Mouse (Mus musculus) brain, adult 2 months (tissue): Measurements from ENCODE around the gene 3110070M22Rik.
"Not testable (repeated sequence)": the region's sequence is repeated elsewhere in the genome, so short reads cannot be mapped to it uniquely, and the experiment has no call there.

Source experiments
- DNase-seq: peaks from one replicate; pipeline ENCODE4 v3.0.0; 2011; ENCODE audit warnings: low read depth, low spot score

The 3110070M22Rik gene

DNA sequence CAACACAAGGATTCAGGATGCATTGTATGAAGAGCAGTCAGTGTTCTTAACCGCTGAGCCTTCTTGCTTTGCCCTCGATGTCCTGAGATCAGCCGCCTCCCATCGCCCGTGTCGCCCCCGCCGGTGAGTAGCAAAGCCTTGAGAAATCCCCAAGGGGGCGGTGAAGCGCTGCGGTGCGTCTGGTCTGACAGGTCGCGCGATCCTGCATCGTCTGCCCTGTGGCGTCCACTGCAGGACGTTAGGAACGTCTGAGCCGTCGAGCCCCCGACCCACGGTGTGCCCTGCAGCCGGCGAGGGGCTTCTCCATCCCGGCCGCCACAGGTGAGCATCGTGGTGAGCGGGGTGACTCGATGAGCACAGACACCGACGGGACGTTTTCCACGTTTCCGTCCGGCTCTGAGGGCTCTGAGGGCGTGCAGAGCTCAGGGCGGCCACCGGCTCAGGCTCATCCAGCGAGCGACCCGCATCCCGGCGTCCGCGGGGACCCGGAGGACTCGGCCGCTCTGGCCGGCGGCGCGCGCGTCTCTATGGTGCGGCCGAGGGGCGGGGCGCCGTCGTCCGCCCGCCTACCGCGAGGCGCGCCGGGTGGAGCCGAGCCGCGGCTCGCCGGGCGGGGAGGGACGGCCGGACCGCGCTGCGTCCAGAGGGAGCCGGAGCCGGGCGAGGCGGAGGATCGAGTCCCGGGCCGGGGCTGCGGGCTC is at the start of gene 3110070M22Rik, which contains the start of gene Tmem267:
Gene 3110070M22Rik (minus strand): TSS at position 504 of the 701 bp plus-strand sequence.
Gene Tmem267 (plus strand): TSS at position 160 of the 701 bp plus-strand sequence.
- DNase-seq: peak; percentile 93

DNA sequence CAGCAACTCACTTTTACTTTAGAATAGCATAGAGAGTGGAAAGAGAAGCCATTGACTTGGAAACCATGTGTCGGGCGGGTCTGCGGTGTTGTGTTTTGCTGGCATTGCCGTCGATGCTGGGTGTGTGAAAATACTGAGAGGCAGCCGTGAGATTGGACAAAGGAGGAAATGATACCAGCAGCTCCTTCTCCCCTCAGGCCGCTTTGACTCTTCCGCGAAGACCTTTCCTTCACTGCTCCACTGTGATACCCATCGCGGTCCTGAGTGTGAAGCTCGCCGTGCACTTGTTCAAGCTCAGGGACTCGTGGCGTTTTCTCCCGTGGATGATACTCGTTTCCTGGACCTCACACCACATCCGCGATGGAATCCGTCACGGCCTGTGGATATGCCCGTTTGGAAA is 6.8 kb upstream of the 3110070M22Rik start:
- DNase-seq: not testable (repeated sequence)

DNA sequence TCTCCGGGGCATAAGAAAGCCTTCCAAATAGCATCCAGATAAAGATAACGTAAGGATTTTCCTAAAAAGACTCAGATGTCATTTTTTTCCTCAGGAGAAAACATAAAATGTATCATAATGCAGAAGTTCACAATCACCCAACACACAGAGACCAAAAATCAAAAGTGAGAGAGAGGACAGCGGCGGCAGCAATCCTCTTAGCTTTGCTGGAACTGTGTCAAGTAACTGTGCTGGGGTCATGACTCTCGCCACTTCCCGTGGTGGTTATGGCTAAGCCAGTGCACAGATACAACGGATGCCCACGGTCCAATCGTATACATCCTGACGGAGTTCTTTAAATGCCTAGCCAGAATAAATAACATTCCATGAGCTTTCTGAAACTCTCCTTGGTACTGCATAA is 3.9 kb upstream of the 3110070M22Rik start:
- not testable (repeated sequence) for DNase-seq

DNA sequence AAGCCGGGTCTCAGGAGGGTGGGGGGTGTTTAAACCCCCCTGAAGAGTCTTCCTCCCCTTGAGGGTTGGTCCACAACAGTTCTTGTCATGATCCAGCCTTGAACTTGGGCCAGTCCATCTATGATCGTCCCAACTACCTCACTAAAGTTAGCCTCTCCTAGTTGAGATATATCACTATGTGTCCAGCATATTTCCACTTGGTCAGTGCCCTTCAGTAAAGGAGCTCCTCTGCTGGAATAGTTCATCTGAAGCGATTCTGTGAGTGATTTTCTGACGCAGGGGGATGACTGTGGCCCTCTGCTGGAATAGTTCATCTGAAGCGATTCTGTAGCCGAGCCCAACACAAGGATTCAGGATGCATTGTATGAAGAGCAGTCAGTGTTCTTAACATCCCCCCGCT is 829 bp downstream of the 3110070M22Rik start:
- peak; percentile 20 for DNase-seq

DNA sequence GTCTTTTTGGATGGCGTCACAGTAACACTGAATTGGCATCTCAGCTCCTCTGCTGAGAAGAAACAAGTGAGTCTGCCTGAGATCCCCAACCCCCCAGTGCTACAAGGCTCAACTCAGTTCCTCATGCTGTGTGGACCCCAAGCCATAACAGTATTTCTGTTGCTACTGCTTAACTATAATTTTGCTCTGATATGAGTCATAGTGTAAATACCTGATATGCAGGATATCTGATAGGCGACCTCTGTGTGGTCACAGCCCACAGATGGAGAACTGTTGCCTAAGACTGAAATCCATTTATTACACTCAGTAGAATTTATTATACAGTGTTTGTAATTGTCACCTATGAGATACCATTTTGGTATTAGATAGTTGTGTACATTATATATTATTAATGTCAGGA is 10.4 kb downstream of the 3110070M22Rik start:
- no peak for DNase-seq

DNA sequence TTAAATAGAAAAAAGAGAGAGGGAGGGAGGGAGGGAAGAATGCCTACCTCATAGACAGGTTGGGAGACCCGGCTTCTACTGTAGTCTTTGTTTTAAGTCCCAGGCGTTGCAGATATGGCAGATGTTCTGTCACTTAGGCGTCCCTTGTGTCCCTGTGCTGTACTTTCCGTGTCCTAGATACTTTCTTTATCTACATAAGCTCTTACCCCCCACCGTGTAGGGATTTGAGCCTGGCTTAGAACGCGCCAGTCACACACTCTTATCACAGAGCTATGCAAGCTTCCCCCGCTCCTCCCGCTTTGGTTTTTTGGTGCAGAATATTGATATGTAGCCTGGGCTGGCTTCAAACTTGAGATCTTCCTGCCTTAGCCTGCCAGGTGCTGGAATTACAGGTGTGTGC is 11.6 kb downstream of the 3110070M22Rik start:
- no peak for DNase-seq

DNA sequence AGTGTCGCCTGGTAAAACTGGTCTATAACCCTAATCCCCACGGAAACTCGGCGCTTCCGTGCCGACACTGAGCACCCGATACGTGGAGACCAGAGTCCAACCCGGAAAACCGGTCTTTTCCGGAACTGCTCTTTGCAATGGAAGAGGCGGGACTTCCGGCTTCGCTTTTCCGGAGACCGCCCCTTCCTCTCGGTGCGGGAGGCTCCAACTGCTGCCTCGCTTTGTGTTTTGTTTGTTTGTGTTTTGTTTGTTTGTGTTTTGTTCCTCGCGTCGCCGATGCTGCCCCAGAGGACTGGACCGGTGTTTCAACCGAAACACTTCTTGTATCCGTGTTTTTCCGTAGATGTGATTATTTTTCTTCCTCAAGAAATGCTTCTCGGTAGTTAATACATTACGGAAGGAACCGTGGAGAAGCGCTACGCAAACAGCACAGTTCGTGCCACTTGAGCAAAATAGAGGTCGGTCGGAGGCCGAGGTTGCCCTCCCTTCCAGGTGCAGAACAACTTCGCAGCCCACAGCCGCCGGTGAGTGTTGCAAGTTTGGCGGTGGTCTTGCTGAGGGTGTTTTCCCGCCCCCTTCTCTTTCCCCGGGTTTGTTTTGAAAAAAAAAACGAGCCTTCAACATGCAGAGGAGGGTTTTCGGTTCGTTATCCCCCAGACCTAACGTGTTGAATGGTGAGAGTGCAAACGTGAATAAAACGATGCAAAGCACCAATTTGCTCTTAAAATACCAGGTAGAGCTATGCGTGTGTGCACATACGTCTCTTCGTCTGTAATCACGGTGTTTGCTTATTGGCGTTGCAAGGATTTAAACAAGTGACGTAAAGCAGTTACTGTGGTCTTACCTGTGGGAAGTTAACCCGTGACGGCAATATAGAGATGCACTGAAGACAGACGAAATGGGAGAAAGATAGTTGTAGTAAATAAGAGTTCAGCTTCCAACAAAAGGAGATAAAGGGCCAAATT is 25.3 kb downstream of the 3110070M22Rik start, which contains the start of gene 4833420G17Rik:
Gene 4833420G17Rik (plus strand): TSS at position 173 of the 965 bp plus-strand sequence.
- DNase-seq: peak; percentile 96

DNA sequence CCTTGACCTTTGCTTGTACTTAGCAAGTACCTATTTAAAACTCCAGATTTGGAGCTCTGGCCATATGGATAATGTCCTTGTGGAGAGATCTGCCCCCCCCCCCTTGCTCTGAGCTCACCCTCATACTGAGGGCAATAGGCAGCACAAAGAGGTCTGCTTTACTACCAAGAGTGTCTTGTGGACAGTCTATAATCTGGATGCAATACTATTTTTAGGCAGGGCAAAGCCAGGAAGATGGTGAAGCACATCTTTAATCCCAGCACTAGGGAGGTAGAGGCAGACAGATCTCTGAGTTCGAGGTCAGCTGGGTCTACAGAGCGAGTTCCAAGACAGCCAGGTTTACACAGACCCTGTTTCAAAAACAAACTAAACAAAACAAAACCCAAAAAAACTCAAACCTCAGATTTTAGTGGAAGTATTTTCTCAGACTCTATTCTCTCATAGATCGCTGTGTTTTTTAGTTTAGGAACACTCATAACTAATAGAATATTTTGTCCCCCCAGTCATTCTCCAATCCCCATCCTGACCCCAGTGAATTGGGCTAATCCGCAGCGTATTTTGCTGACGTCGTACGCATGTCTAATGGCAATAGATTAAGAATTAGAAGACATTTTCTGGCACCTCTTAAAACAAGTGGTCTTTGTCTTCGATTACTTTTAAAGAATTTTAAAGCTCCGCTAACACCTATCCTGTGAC is 26.1 kb downstream of the 3110070M22Rik start:
- DNase-seq: no peak

DNA sequence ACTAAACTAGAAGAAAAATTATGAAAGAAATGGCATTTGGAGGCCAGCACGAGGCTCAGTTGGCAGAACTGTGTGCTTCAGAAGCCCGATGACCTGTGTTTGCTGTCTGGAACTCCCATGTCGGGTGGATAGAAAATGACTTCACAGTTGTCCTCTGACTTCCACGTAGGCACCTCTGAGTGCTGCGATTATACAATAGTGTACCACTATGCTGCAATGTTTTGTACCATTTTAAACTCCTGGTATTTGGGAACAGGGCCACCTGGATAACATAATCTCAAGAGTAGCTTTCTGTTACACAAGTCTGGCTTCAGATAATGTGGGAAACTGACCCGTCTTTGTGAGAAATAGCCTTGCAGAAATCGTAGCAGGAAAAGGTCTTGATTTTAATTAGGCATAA is 31.8 kb downstream of the 3110070M22Rik start:
- no peak for DNase-seq

DNA sequence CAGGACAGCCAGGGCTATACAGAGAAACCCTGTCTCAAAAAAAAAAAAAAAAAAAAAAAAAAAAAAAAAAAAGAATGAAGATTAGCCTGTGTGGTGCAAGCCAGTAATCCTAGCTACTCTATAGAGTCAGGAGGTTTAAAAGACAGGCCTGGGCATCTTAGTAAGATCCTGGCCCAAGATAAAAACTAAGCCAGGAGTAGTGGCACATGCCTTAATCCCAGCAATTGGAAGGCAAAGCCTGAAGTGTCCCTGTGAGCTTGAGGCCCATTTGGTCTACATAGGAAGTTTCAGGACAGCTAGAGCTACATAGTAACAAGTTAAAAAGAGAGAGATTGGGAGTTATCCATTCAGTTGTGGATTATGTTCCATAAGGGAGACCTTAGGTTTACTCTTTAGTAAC is 33.1 kb downstream of the 3110070M22Rik start:
- DNase-seq: no peak

DNA sequence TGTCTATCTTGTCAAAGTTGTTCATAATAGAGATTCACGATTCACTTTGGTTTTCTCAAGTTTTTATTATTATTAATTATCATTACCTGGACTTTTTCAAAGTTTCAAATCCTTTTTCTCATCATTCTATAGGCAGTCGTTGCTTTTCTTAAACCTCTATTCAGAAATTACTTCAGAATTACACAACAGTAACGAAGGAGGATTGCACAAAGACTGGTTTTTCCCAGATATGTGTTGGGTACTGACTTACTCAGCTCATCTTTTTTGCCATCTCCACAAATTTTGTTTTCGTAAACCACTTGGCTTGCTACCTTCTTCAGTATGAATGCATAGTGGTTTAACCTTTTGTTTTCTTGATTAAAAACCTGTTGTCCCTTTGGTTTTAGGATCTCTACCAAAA is 34.6 kb downstream of the 3110070M22Rik start:
- DNase-seq: no peak

DNA sequence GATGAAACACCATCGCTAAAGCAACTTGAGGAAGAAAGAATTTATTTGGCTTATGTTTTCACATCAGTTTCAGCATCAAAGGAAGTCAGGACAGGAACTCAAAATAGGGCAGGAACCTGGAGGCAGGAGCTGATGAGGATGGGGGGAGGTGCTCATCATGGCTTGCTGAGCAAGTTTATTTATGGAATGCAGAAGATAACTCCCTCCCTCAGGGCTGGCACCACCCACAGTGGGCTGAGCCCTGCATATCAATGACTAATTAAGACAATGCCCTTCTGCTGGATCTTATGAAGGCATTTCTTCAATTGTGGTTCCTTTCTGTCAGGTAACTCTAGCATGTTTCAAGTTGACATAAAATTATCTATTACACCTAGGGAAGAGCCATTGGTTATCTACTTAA is 45.9 kb downstream of the 3110070M22Rik start:
- no peak for DNase-seq
